Mouse (Mus musculus) olfactory bulb, adult 2 months (tissue): ENCODE data around the gene Ano4. TPM values are rescaled to one million over a fixed set of nuclear protein-coding genes. Genes with fewer than 3 reads are reported as not detected.

Experiments
- H3K27ac ChIP-seq: fragments of 200-500 bp; 2 replicates; pipeline ENCODE4 v1.5.1; 2012; ENCODE audit warnings: low read depth, low read length; ENCODE audit not compliant: insufficient read depth
- H3K4me1 ChIP-seq: fragments of 200-500 bp; 2 replicates; pipeline ENCODE4 v1.6.1; 2012; ENCODE audit warnings: low read length; ENCODE audit not compliant: control insufficient read depth, insufficient read depth
- H3K4me3 ChIP-seq: fragments of 200-500 bp; 2 replicates; pipeline ENCODE4 v1.5.1; 2012; ENCODE audit warnings: mild to moderate bottlenecking, low read depth, low read length, moderate library complexity; ENCODE audit not compliant: insufficient read depth
- CTCF ChIP-seq: fragments of 200-500 bp; IDR thresholded peaks from 2 replicates; pipeline ENCODE4 v1.5.1; 2012; ENCODE audit warnings: low read depth, mild to moderate bottlenecking, low read length, moderate library complexity; ENCODE audit not compliant: insufficient read depth
- POLR2A ChIP-seq: fragments of 200-500 bp; IDR thresholded peaks from 2 replicates; pipeline ENCODE4 v1.6.1; 2012; ENCODE audit warnings: mild to moderate bottlenecking, low read depth, low read length, moderate library complexity; ENCODE audit not compliant: insufficient read depth
- WGBS: fragments of 180-500 bp; shearing (Covaris S2); methylation state at CpG from one replicate; pipeline ENCODE4 v1.1.7; 2018; 5-methylcytosine and 5-hydroxymethylcytosine counted together
- polyA plus RNA-seq: library from polyadenylated mRNA; stranded (reverse); fragments of >200 nt; gene quantifications from 2 replicates; pipeline ENCODE4 v1.2.4, GENCODE M21; 2012; ENCODE audit warnings: low replicate concordance; ENCODE audit not compliant: missing spikeins, insufficient read depth, insufficient read length

Ano4 gene
- not detected in 2 replicates for polyA plus RNA-seq

DNA sequence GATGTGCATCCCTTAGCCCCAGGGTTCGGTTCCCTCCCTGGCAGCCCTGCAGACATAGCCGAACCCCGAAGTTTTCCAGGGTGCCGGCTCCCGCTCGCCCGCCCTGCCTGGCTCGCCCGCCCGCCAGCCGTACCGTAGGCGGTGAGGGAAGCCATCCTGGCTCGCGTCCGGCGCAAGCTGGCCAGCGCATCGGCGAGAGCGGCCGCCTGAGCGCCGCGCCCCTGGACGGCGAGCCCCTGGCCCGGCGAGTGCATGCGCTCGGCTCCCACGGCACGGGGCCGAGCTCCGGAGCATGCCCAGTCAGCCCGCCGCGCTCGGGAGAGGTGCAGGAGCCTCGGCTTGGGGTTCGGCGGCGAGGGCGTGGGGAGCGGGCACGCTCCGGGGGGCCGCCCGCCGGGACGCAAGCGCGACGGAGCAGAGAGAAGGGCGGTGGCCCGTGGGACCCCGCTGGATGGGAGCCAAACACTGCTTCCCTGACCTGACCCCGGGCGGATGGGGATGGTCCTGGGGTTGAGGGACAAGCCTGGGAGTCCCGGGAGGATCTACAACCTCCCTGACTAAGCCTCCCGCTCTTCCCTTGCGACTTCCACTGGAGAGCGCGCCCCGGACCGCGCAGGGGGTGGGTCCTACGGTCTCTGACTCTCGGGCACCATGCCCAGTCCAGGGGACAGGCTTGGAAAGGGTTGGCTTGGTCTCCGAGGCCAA lies at the start of gene Ano4:
Ano4 (minus strand) TSS at position 272 of the 705 bp plus-strand sequence.
- TF ChIP-seq CTCF = no peak
- no peak for TF ChIP-seq POLR2A
- Histone ChIP-seq H3K4me3 (peak within 1 kb of the TSS; percentile 68), H3K27ac (no peak within 1 kb of the TSS), H3K4me1 (peaks cover 3% of the 10 kb centered on the region; the same call in 1 of the 2 replicates)
- WGBS = 1% methylated on average over 70 of the region's 70 CpGs

GRCm38 (mm10) chr10:89392687-89393086 lies 48.1 kb upstream of the Ano4 start:
- TF ChIP-seq POLR2A = no peak
- Histone ChIP-seq H3K27ac (no peak overlapping the region), H3K4me1 (peaks cover 16% of the 10 kb centered on the region), H3K4me3 (no peak overlapping the region)
- WGBS = 44% methylated on average over 4 of the region's 4 CpGs

DNA sequence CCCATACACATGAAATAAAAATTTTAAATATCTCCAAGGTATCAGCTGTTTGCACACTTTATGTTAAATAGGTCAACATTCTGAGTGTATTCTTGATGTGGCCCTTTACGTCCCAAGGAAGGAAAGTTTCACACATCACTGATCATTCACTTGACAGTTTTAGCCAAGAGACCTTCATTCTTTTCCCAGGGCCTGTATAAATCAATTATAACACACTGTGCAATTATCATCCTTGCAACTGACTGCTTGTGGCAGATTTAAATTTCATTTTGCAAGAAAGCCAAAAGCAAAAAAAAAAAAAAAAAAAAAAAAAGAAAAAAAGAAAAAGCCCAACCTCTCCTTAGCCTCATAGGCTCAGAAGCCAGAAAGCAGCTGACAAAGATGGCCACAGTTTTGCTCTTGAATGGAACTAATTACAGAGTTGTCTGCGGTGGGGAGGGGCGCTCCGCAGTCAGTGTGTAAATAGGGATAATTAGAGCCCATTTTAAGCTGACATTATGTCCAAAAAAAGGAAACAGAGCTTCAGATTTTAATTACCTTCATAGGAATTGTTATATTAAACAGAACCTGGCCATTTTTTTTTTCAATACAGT lies 47.1 kb upstream of the Ano4 start:
- no peak overlapping the region for H3K27ac ChIP-seq
- no peak overlapping the region for H3K4me3 ChIP-seq
- H3K4me1 ChIP-seq = peaks cover 18% of the 10 kb centered on the region
- 35% methylated on average over 4 of the region's 4 CpGs for WGBS
- TF ChIP-seq POLR2A (no peak), CTCF (no peak)

DNA sequence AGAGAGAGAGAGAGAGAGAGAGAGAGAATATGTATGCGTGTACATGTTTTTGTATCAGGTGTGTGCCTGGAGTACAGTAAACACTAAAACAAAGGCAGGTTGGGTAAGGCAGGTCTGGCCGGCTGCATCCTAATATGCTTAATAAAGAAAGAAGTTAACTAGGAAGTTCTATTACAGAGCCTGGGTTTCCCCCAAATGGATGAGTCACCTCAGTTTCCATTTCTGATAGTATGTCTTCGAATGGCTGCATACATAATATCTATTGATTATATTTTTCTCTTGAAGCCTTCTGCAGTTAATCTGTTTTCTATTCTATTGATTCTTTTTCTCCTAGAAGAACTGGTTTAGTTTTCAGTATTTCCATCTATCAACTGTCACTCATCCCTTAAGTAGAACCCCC lies 41.9 kb upstream of the Ano4 start:
- 65% methylated on average over 3 of the region's 3 CpGs for WGBS
- Histone ChIP-seq H3K27ac (no peak overlapping the region), H3K4me1 (peaks cover 8% of the 10 kb centered on the region), H3K4me3 (no peak overlapping the region)
- TF ChIP-seq POLR2A (no peak), CTCF (no peak)

GRCm38 (mm10) chr10:89383462-89383861 lies 38.9 kb upstream of the Ano4 start:
- H3K4me1 ChIP-seq = peaks cover 4% of the 10 kb centered on the region
- H3K27ac ChIP-seq = no peak overlapping the region
- peak; percentile 32; the same call in 1 of the 2 replicates for TF ChIP-seq CTCF
- no peak for TF ChIP-seq POLR2A
- WGBS = 22% methylated on average over 5 of the region's 5 CpGs
- H3K4me3 ChIP-seq = no peak overlapping the region

- WGBS = 83% methylated on average over 4 of the region's 4 CpGs
- TF ChIP-seq POLR2A = no peak
- no peak for TF ChIP-seq CTCF
- no peak overlapping the region for H3K4me3 ChIP-seq
- no peak overlapping the region for H3K27ac ChIP-seq
- H3K4me1 ChIP-seq = no peaks in the 10 kb centered on the region
These were observed 33.2 kb upstream of the Ano4 start for GRCm38 (mm10) chr10:89377750-89378149.

DNA sequence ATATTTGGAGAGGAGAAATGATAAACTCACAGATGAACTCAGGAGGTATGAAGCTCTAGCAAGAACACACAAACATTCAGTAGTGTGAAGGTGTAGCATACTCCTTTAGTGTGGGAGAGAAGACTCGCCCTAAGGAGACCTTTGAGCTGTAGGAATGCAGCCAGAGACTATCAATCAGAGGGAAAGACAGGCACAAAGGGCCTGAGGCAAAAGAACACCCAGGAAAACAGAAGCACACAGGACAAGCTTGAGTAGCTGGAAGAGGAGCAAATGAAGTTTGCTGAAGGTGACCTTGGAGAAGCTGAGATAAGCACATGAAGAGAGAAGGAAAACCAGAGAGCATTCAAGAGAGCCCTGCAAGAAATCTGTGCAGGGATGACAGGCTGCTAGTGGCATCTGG lies 25.5 kb upstream of the Ano4 start:
- no peak overlapping the region for H3K4me3 ChIP-seq
- H3K4me1 ChIP-seq = no peaks in the 10 kb centered on the region
- no peak overlapping the region for H3K27ac ChIP-seq
- 80% methylated on average over 1 of the region's 1 CpGs for WGBS
- TF ChIP-seq CTCF = no peak
- TF ChIP-seq POLR2A = no peak

- whole genome bisulfite sequencing = 85% methylated on average over 3 of the region's 3 CpGs
- Histone ChIP-seq H3K27ac (no peak overlapping the region), H3K4me3 (no peak overlapping the region), H3K4me1 (no peaks in the 10 kb centered on the region)
- TF ChIP-seq POLR2A = no peak
- no peak for TF ChIP-seq CTCF
These were observed 14.4 kb upstream of the Ano4 start for GRCm38 (mm10) chr10:89358933-89359332.

DNA sequence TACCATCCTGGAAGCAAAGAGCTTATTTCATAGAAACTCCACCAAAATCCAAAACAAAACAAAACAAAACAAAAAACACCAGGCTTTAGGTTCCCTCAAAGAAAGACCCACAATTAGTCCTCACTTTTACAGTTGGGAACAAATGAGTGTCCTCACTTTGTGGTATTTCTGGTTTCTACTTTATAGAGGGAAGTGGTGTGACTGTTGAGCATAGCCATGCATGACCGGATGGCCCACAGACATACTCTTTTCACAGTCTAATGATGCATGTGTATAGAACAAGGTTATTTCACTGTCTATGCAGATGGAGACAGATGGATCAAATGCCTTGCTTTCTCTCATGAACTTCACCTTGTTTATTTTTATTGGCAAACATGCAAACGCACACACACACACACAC lies 10.1 kb upstream of the Ano4 start:
- TF ChIP-seq POLR2A (no peak), CTCF (no peak)
- Histone ChIP-seq H3K27ac (no peak overlapping the region), H3K4me1 (peaks cover 2% of the 10 kb centered on the region; the same call in 1 of the 2 replicates), H3K4me3 (no peak overlapping the region)
- 97% methylated on average over 2 of the region's 2 CpGs for WGBS
